In the genomic region with DNA sequence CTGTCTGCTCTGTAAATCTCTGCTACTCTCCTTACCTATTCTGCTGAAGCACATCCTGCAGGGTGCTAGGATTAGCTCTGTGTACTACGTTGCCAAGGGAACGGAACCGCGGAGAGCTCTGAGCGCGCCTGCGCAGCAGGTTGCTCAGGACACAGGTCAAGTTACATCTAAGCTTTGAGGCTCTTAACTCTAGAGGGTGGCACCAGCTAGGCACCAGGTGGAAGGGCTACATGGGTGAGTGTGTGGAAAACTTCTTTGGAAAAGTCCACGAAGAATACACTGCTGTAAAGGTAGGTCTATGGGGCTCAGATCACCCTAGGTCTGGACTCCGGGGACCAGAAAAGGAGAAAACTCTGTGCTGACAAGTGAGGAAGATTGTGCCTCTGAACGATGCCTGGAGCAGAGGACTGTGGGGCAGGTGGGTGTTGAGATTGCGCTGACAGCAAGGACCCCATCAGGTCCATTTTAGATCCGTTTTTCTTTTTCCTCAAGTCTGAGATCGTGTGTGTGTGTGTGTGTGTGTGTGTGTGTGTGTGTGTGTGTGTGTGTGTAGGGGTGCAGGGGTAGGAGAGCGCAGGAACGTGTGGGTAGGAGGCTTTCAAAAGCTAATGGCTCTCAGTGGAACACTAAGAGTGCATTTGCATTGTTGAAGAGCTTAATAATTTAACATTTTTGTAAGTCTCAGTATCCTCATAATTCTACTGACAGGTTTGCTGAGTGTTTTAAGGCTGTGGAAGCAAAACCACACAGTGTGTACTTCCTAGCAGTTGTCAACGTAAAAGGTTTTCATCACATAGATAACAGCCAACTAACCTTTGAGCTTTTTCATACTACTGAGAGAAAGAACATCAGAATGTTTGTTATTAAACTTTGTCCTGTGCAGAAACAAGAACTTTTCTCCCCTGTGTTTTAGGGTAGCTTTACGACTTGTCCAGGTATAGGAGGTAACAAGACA, we compare ENCODE assay signal across 9 mouse cellular contexts. TPM values are rescaled to one million over a fixed set of nuclear protein-coding genes. Genes with fewer than 3 reads are reported as not detected.
DNase-seq lines count a peak whose midpoint lies in the region; ATAC-seq and TF ChIP-seq lines count a peak whose summit lies in the region.
"Had no signal": no experiment of that assay in that cellular context is flagged by ENCODE, and none has a peak within 500 bp of the region (broad histone marks: within the 10 kb centered on the region; RNA-seq: fewer than 3 reads in every experiment).

No protein-coding gene starts in this region.

- H3K4me1 ChIP-seq in neural tube, embryonic 13.5 days (replicated peaks) = peaks cover 9% of the 10 kb centered on the region; the same call in 1 of the 2 replicates

- WGBS in neural tube, embryonic 13.5 days = 21% methylated on average over 17 of the region's 17 CpGs

- DNase-seq in gastrocnemius, adult 2 months = peak; percentile 23
- no peak for DNase-seq in gastrocnemius, postnatal 25 days
- peak; percentile 87 for DNase-seq in embryo, embryonic 10 days (ENCODE audit: low spot score)
- DNase-seq in heart, postnatal 10 days = peak; percentile 1 to 9
- DNase-seq in kidney, postnatal 36 days = peak; percentile 25 to 51
- peak; percentile 74 to 78 for DNase-seq in lung, adult 18-20 months
- DNase-seq in thymus, postnatal 25 days = peak; percentile 35

- no peaks in the 10 kb centered on the region for H3K9me3 ChIP-seq in neural tube, embryonic 13.5 days

- H3K27ac ChIP-seq in gastrocnemius, adult 2 months = no peak overlapping the region
- H3K27ac ChIP-seq in neural tube, embryonic 13.5 days (replicated peaks) = no peak overlapping the region

- H3K9ac ChIP-seq in neural tube, embryonic 13.5 days = peak overlapping the region; percentile 23; the same call in 1 of the 2 replicates

- H3K27me3 ChIP-seq in neural tube, embryonic 13.5 days = no peaks in the 10 kb centered on the region; the same call in 1 of the 2 replicates

- peak overlapping the region; percentile 46 for H3K4me2 ChIP-seq in neural tube, embryonic 13.5 days

- intact Hi-C loops in gastrocnemius, adult 2 months (cut with DNase I) = no loop called here
- intact Hi-C loops in heart, postnatal 10 days (cut with DNase I) = no loop called here

- TF ChIP-seq CTCF in gastrocnemius, adult 2 months (IDR thresholded peaks at IDR 0.05) = no peak

- H3K4me3 ChIP-seq in gastrocnemius, adult 2 months = peak overlapping the region; percentile 17; the same call in 1 of the 2 replicates
- H3K4me3 ChIP-seq in neural tube, embryonic 13.5 days = peak overlapping the region; percentile 17

- H3K36me3 ChIP-seq in neural tube, embryonic 13.5 days = no peaks in the 10 kb centered on the region

- peak; percentile 86 for ATAC-seq in neural tube, embryonic 13.5 days (ENCODE audit: low read depth)

RNA-seq across cellular contexts. Expression of gene Pifo, which starts 12.8 kb away (rescaled TPM):
- not detected for total RNA-seq in gastrocnemius, adult 2 months (2021)
- not detected for total RNA-seq in gastrocnemius, postnatal 25 days (2021)
- not detected for total RNA-seq in heart, postnatal 10 days (2021)
- polyA plus RNA-seq in neural tube, embryonic 13.5 days (2015; fragmentation: Nextera tagmentation; extraction: Ambion mirVana) = 0.52 and 1.5 TPM in 2 replicates

RNA-seq across cellular contexts. Expression of gene Ovgp1, which starts 28.2 kb away (rescaled TPM):
- total RNA-seq in gastrocnemius, adult 2 months (2021) = 1 to 10 TPM in 1 of 2 experiments, under 1 TPM in 1; 0.82 to 1.1 TPM
- total RNA-seq in gastrocnemius, postnatal 25 days (2021) = under 1 TPM; 0.51 to 0.64 TPM
- under 1 TPM; 0.15 to 0.24 TPM for total RNA-seq in heart, postnatal 10 days (2021)
- 3.1 and 4.1 TPM in 2 replicates for polyA plus RNA-seq in neural tube, embryonic 13.5 days (2015; fragmentation: Nextera tagmentation; extraction: Ambion mirVana)

RNA-seq across cellular contexts. Expression of gene Chil5, which starts 30.9 kb away (rescaled TPM):
- not detected for total RNA-seq in gastrocnemius, adult 2 months (2021)
- total RNA-seq in gastrocnemius, postnatal 25 days (2021) = under 1 TPM in 1 of 2 experiments, not detected in 1; 0.28 TPM
- not detected for total RNA-seq in heart, postnatal 10 days (2021)
- polyA plus RNA-seq in neural tube, embryonic 13.5 days (2015; fragmentation: Nextera tagmentation; extraction: Ambion mirVana) = not detected in 2 replicates
- total RNA-seq: heart, postnatal 14 days had no signal

RNA-seq across cellular contexts. Expression of gene Atp5f1, which starts 41.8 kb away (rescaled TPM):
- 100 to 1,000 TPM; 520 to 826 TPM for total RNA-seq in gastrocnemius, adult 2 months (2021)
- 100 to 1,000 TPM; 671 to 699 TPM for total RNA-seq in gastrocnemius, postnatal 25 days (2021)
- 100 to 1,000 TPM; 916 to 930 TPM for total RNA-seq in heart, postnatal 10 days (2021)
- polyA plus RNA-seq in neural tube, embryonic 13.5 days (2015; fragmentation: Nextera tagmentation; extraction: Ambion mirVana) = 612 and 654 TPM in 2 replicates

RNA-seq across cellular contexts. Expression of gene Wdr77, which starts 42.5 kb away (rescaled TPM):
- total RNA-seq in gastrocnemius, adult 2 months (2021) = 10 to 100 TPM; 29.4 to 30.5 TPM
- 10 to 100 TPM; 26.8 to 27.2 TPM for total RNA-seq in gastrocnemius, postnatal 25 days (2021)
- 10 to 100 TPM; 47.7 to 54.4 TPM for total RNA-seq in heart, postnatal 10 days (2021)
- polyA plus RNA-seq in neural tube, embryonic 13.5 days (2015; fragmentation: Nextera tagmentation; extraction: Ambion mirVana) = 89.3 and 94.1 TPM in 2 replicates
